In genomic region chr3:101365081-101365612, GRCm38 (mm10) we compare ENCODE assay signal across 12 mouse cellular contexts. TPM values are rescaled to one million over a fixed set of nuclear protein-coding genes. Genes with fewer than 3 reads are reported as not detected.
DNase-seq lines count a peak whose midpoint lies in the region; ATAC-seq and TF ChIP-seq lines count a peak whose summit lies in the region.
"Had no signal": no experiment of that assay in that cellular context is flagged by ENCODE, and none has a peak within 500 bp of the region (broad histone marks: within the 10 kb centered on the region; RNA-seq: fewer than 3 reads in every experiment).

No protein-coding gene starts in this region.

- no peak for ATAC-seq in hindbrain, embryonic 14.5 days (ENCODE audit: low FRiP score)
- peak; percentile 72; the same call in 1 of the 2 replicates for ATAC-seq in embryonic facial prominence, embryonic 12.5 days (ENCODE audit: insufficient number of reproducible peaks, insufficient read depth, low FRiP score, low TSS enrichment)
- peak; percentile 79 for ATAC-seq in limb, embryonic 14.5 days (ENCODE audit: low FRiP score, low read depth)
- ATAC-seq: liver, embryonic 12.5 days; lung, postnatal 0 days had no signal

- no peak overlapping the region for H3K4me2 ChIP-seq in hindbrain, embryonic 14.5 days (replicated peaks)
- H3K4me2 ChIP-seq in embryonic facial prominence, embryonic 12.5 days (replicated peaks) = no peak overlapping the region
- H3K4me2 ChIP-seq in limb, embryonic 14.5 days (replicated peaks; ENCODE audit: low read depth, low read length, severe bottlenecking) = no peak overlapping the region
- H3K4me2 ChIP-seq: liver, embryonic 12.5 days had no signal

- H3K27ac ChIP-seq in hindbrain, embryonic 10.5 days = peak overlapping the region; percentile 79
- H3K27ac ChIP-seq in hindbrain, embryonic 14.5 days = no peak overlapping the region
- H3K27ac ChIP-seq in embryonic facial prominence, embryonic 12.5 days = peak overlapping the region; percentile 24; the same call in 1 of the 2 replicates
- no peak overlapping the region for H3K27ac ChIP-seq in limb, embryonic 14.5 days (replicated peaks; ENCODE audit: low read depth, low read length)

- H3K9ac ChIP-seq in hindbrain, embryonic 14.5 days = no peak overlapping the region
- H3K9ac ChIP-seq in embryonic facial prominence, embryonic 12.5 days = no peak overlapping the region
- no peak overlapping the region for H3K9ac ChIP-seq in limb, embryonic 14.5 days (ENCODE audit: low read depth, low read length, severe bottlenecking)
- H3K9ac ChIP-seq: liver, embryonic 12.5 days had no signal

- no peak for DNase-seq in hindbrain, embryonic 10.5 days (ENCODE audit: low spot score)
- no peak for DNase-seq in hindbrain, embryonic 14.5 days (ENCODE audit: low spot score)
- no peak for DNase-seq in limb, embryonic 14.5 days (ENCODE audit: low spot score)
- peak; percentile 40 for DNase-seq in retina, embryonic 14.5 days (ENCODE audit: low spot score)
- no peak for DNase-seq in thymus, postnatal 25 days
- no peak for DNase-seq in left cerebral cortex, adult 18-20 months (ENCODE audit: low spot score in 2 of 2)
- DNase-seq: cerebellum, adult 11 months; heart, adult 11 months; kidney, adult 8-10 months had no signal

- no peak for TF ChIP-seq POLR2A in limb, embryonic 14.5 days (IDR thresholded peaks at IDR 0.05; ENCODE audit: borderline replicate concordance, extremely low read depth, insufficient read depth, insufficient read length)

- WGBS in hindbrain, embryonic 10.5 days = 58% methylated on average over 6 of the region's 6 CpGs
- 54% methylated on average over 6 of the region's 6 CpGs for WGBS in hindbrain, embryonic 14.5 days
- WGBS in embryonic facial prominence, embryonic 12.5 days = 19% methylated on average over 6 of the region's 6 CpGs
- WGBS in limb, embryonic 14.5 days = 44% methylated on average over 6 of the region's 6 CpGs

- H3K27me3 ChIP-seq in hindbrain, embryonic 10.5 days (ENCODE audit: insufficient read depth, poor library complexity, severe bottlenecking) = 0 out of 2 replicates have a peak, but pooled peaks cover 4% of the 10 kb centered on the region
- no peaks in the 10 kb centered on the region for H3K27me3 ChIP-seq in hindbrain, embryonic 14.5 days (ENCODE audit: control insufficient read depth, insufficient read depth, low read length)
- H3K27me3 ChIP-seq in embryonic facial prominence, embryonic 12.5 days = no peaks in the 10 kb centered on the region
- no peaks in the 10 kb centered on the region for H3K27me3 ChIP-seq in limb, embryonic 14.5 days (ENCODE audit: control insufficient read depth, insufficient read depth, low read length)
- H3K27me3 ChIP-seq: liver, embryonic 12.5 days had no signal

- no peak overlapping the region for H3K4me3 ChIP-seq in hindbrain, embryonic 10.5 days
- no peak overlapping the region for H3K4me3 ChIP-seq in hindbrain, embryonic 14.5 days (replicated peaks; ENCODE audit: low read length)
- H3K4me3 ChIP-seq in embryonic facial prominence, embryonic 12.5 days = no peak overlapping the region
- H3K4me3 ChIP-seq in limb, embryonic 14.5 days (replicated peaks; ENCODE audit: low read length) = no peak overlapping the region
- H3K4me3 ChIP-seq: liver, embryonic 12.5 days had no signal

- no peaks in the 10 kb centered on the region for H3K36me3 ChIP-seq in hindbrain, embryonic 10.5 days
- no peaks in the 10 kb centered on the region for H3K36me3 ChIP-seq in hindbrain, embryonic 14.5 days (replicated peaks; ENCODE audit: control insufficient read depth, insufficient read depth)
- no peaks in the 10 kb centered on the region for H3K36me3 ChIP-seq in embryonic facial prominence, embryonic 12.5 days
- no peaks in the 10 kb centered on the region for H3K36me3 ChIP-seq in limb, embryonic 14.5 days (ENCODE audit: control insufficient read depth, insufficient read depth, low read length)
- H3K36me3 ChIP-seq: liver, embryonic 12.5 days had no signal

- peaks cover 35% of the 10 kb centered on the region for H3K4me1 ChIP-seq in hindbrain, embryonic 10.5 days (replicated peaks)
- peaks cover 7% of the 10 kb centered on the region; the same call in 1 of the 2 replicates for H3K4me1 ChIP-seq in hindbrain, embryonic 14.5 days (replicated peaks; ENCODE audit: control insufficient read depth, insufficient read depth, low read length)
- H3K4me1 ChIP-seq in embryonic facial prominence, embryonic 12.5 days = peaks cover 41% of the 10 kb centered on the region
- H3K4me1 ChIP-seq in limb, embryonic 14.5 days (ENCODE audit: control insufficient read depth, insufficient read depth, low read length) = peaks cover 18% of the 10 kb centered on the region

- H3K9me3 ChIP-seq in hindbrain, embryonic 10.5 days = no peaks in the 10 kb centered on the region
- no peaks in the 10 kb centered on the region for H3K9me3 ChIP-seq in hindbrain, embryonic 14.5 days (ENCODE audit: control insufficient read depth, low read length)
- no peaks in the 10 kb centered on the region for H3K9me3 ChIP-seq in embryonic facial prominence, embryonic 12.5 days
- no peaks in the 10 kb centered on the region for H3K9me3 ChIP-seq in limb, embryonic 14.5 days (ENCODE audit: control insufficient read depth, low read length)
- H3K9me3 ChIP-seq: liver, embryonic 12.5 days had no signal

RNA-seq across cellular contexts. Expression of gene Igsf3, which starts 11.7 kb away (rescaled TPM):
- polyA plus RNA-seq in hindbrain, embryonic 10.5 days (2016; fragmentation: Nextera tagmentation; extraction: Ambion mirVana) = 29.9 and 37.4 TPM in 2 replicates
- 48.8 and 51.7 TPM in 2 replicates for polyA plus RNA-seq in hindbrain, embryonic 14.5 days (2014; fragmentation: Nextera tagmentation; extraction: Ambion mirVana)
- 92.3 and 93.3 TPM in 2 replicates for polyA plus RNA-seq in embryonic facial prominence, embryonic 12.5 days (2016; fragmentation: Nextera tagmentation; extraction: Ambion mirVana)
- polyA plus RNA-seq in limb, embryonic 14.5 days (2012; rRNA removed) = 20.4 and 27.4 TPM in 2 replicates
- polyA plus RNA-seq in limb, embryonic 14.5 days (2014; fragmentation: Nextera tagmentation; extraction: Ambion mirVana) = 38.4 and 43.2 TPM in 2 replicates
- 10 to 100 TPM; 18.0 to 18.5 TPM for total RNA-seq in left cerebral cortex, adult 18-20 months (2021)

Comparison
In these comparisons a context has a peak if more than half of its experiments do, and no peak if none do; other contexts are left out.
1. H3K27ac ChIP-seq: peak in hindbrain, embryonic 10.5 days (single experiment) and embryonic facial prominence, embryonic 12.5 days (single experiment); none in hindbrain, embryonic 14.5 days (single experiment) and limb, embryonic 14.5 days (single experiment).